Mouse (Mus musculus): ENCODE data around the gene Gprc6a. TPM values are rescaled to one million over a fixed set of nuclear protein-coding genes. Genes with fewer than 3 reads are reported as not detected.

Gene Gprc6a
- not detected in 2 replicates for polyA plus RNA-seq (2021; fragmentation: Nextera tagmentation)
- long read RNA-seq, experiment 1: 0 reads
- long read RNA-seq, experiment 2: 0 reads

DNA sequence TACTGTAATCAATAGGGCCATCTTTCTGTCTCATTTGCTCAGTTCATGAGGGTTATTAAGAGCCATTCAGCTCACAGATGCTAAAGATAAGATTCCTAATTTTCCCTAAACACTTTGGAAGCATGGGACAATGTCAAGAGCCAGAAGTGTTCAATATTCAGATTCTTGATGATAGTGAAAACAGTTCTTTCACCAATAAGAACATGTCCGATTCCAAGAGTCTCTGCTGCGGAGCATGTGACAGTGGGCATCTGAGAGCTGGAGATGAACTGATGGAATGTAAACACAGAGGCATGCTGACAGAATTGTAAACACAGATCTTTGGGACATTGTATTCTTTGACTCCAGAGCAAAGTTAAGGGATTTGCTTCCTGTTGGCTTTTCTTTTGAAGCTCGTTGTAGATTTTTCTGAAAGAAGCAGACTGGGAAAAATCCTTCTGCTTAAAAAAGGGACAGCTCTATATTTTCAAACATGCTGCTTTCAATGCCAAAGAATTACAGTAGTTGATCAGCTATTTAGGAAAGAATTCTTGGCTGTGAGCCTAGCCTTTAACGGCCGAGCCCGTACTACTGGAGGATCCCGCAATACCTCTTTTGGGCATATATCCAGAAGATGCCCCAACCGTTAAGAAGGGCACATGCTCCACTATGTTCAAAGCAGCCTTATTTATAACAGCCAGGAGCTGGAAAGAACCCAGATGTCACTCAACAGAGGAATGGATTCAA, at the start of gene Gprc6a:
Gene Gprc6a, minus strand, starts transcription at position 51 of the 726 bp plus-strand sequence.

DNA sequence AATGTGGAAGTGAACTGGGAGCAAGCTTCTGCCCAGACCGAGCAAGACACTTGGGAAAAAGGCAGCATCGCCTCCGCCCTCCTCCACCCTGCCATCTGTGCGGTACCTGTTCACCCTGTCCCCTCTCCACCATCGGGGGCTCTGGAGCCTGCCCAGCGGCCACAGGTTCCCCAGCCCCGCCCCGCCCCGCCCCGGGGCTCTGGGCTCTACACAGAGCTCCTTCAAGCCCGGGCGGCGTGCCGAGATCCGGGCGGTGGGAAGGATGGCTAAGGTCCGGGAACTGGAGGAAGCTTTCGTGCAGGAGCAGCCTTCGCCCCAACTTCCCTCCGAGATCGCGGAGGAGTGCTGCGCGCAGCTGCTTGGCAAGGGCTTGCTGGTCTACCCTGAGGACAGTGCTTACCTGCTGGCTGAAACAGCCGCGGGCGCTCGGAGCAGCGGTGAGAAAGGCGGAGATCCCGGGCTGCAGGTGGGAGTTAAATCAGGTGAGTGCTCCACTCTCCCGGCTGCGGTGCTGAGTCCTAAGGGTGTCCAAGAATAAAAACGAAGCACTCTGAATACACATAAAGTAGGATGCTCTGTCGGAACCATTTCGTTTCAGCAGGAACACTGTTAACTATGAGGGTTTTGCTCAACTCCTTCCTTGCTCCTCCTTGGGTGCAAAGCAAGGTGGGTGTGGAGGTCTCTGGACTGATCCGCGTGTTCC, 46.4 kb upstream of the Gprc6a start, which contains the start of gene Rfx6:
Gene Rfx6, plus strand, starts transcription at position 209 of the 703 bp plus-strand sequence.

GRCm38 (mm10) chr10:51590139-51590574, 41.1 kb downstream of the Gprc6a start, which contains the start of gene Fam162b:
TSS of gene Fam162b (minus strand) at chr10:51590517.

Other genes starting within 250 kb of the Gprc6a start
- not detected in 2 replicates for gene Gm49339, start 150.8 kb downstream of the Gprc6a start, polyA plus RNA-seq (2021; fragmentation: Nextera tagmentation)
- not detected in 2 replicates for gene Lilr4b, start 150.8 kb downstream of the Gprc6a start, polyA plus RNA-seq (2021; fragmentation: Nextera tagmentation)
- gene Lilrb4a, start 140.5 kb downstream of the Gprc6a start, polyA plus RNA-seq (2021; fragmentation: Nextera tagmentation): 0.34 and 0.36 TPM in 2 replicates
- not detected in 2 replicates for gene Fam162b, start 40.9 kb downstream of the Gprc6a start, polyA plus RNA-seq (2021; fragmentation: Nextera tagmentation)
- gene Rfx6, start 46.3 kb upstream of the Gprc6a start, polyA plus RNA-seq (2021; fragmentation: Nextera tagmentation): not detected in 2 replicates